Mouse (Mus musculus): ENCODE measurements around the gene Gsto2. TPM values are rescaled to one million over a fixed set of nuclear protein-coding genes. Genes with fewer than 3 reads are reported as not detected.

The Gsto2 gene
- polyA plus RNA-seq (2014; fragmentation: Nextera tagmentation; extraction: Ambion mirVana), result 1.8 and 2.1 TPM in 2 replicates

GRCm38 (mm10) chr19:47865353-47865947, at the start of gene Gsto2:
Gsto2 (plus strand) TSS chr19:47865534.
- H3K27me3 ChIP-seq (ENCODE audit: control insufficient read depth, insufficient read depth, low read length), result no peaks in the 10 kb centered on the region
- H3K4me3 ChIP-seq (ENCODE audit: low read length), result peak within 1 kb of the TSS; percentile 66
- H3K4me2 ChIP-seq (replicated peaks; ENCODE audit: low read depth, low read length), result peak within 1 kb of the TSS; percentile 88
- no peaks in the 10 kb centered on the region for H3K4me1 ChIP-seq (ENCODE audit: control insufficient read depth, insufficient read depth, low read length)
- WGBS, result under 1% methylated on average over 49 of the region's 49 CpGs
- ATAC-seq (ENCODE audit: low FRiP score, low TSS enrichment), result peak; percentile 100
- peak within 1 kb of the TSS; percentile 83 for H3K27ac ChIP-seq (ENCODE audit: low read depth, low read length)
- H3K9ac ChIP-seq (ENCODE audit: low read depth, low read length), result peak within 1 kb of the TSS; percentile 83
- H3K36me3 ChIP-seq (ENCODE audit: control insufficient read depth, insufficient read depth, low read length), result peaks cover 6% of the 10 kb centered on the region; the same call in 1 of the 2 replicates
- no peaks in the 10 kb centered on the region for H3K9me3 ChIP-seq (ENCODE audit: control insufficient read depth, low read length)

DNA sequence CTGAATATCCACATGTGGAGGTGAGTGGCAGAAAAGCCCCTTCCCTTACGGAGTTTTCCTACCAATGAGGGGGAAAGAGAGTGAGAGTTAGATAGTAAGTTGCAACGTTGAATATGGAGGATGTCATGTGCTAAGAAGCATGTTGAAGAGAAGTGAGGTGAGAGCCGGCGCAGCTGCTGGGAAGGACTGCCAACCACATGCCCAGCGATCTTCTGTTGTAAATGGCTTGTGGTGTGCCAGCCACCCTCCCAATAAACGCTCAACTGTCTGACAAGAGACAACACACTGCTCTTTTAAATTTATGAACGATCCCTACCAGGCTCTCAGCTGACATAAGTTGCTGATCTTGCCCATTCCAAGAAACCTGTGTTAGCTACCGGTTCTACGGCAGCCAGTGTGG, 47.6 kb upstream of the Gsto2 start:
- Histone ChIP-seq H3K36me3 (ENCODE audit: control insufficient read depth, insufficient read depth, low read length) (no peaks in the 10 kb centered on the region), H3K9me3 (ENCODE audit: control insufficient read depth, low read length) (no peaks in the 10 kb centered on the region), H3K4me2 (replicated peaks; ENCODE audit: low read depth, low read length) (no peak overlapping the region), H3K4me3 (ENCODE audit: low read length) (no peak overlapping the region), H3K4me1 (ENCODE audit: control insufficient read depth, insufficient read depth, low read length) (no peaks in the 10 kb centered on the region), H3K9ac (ENCODE audit: low read depth, low read length) (no peak overlapping the region), H3K27me3 (ENCODE audit: control insufficient read depth, insufficient read depth, low read length) (peaks cover 5% of the 10 kb centered on the region; the same call in 1 of the 2 replicates), H3K27ac (ENCODE audit: low read depth, low read length) (no peak overlapping the region)
- no peak for ATAC-seq (ENCODE audit: low FRiP score, low TSS enrichment)
- WGBS, result 85% methylated on average over 9 of the region's 9 CpGs

GRCm38 (mm10) chr19:47820832-47821493, 44.4 kb upstream of the Gsto2 start:
- no peaks in the 10 kb centered on the region for H3K4me1 ChIP-seq (ENCODE audit: control insufficient read depth, insufficient read depth, low read length)
- H3K27me3 ChIP-seq (ENCODE audit: control insufficient read depth, insufficient read depth, low read length), result peaks cover 10% of the 10 kb centered on the region; the same call in 1 of the 2 replicates
- H3K4me2 ChIP-seq (replicated peaks; ENCODE audit: low read depth, low read length), result no peak overlapping the region
- no peak overlapping the region for H3K4me3 ChIP-seq (ENCODE audit: low read length)
- H3K9me3 ChIP-seq (ENCODE audit: control insufficient read depth, low read length), result no peaks in the 10 kb centered on the region
- ATAC-seq (ENCODE audit: low FRiP score, low TSS enrichment), result no peak
- no peak overlapping the region for H3K27ac ChIP-seq (ENCODE audit: low read depth, low read length)
- H3K9ac ChIP-seq (ENCODE audit: low read depth, low read length), result no peak overlapping the region
- H3K36me3 ChIP-seq (ENCODE audit: control insufficient read depth, insufficient read depth, low read length), result no peaks in the 10 kb centered on the region
- 18% methylated on average over 8 of the region's 9 CpGs for WGBS

- Histone ChIP-seq H3K4me1 (ENCODE audit: control insufficient read depth, insufficient read depth, low read length) (no peaks in the 10 kb centered on the region), H3K27me3 (ENCODE audit: control insufficient read depth, insufficient read depth, low read length) (peaks cover 10% of the 10 kb centered on the region; the same call in 1 of the 2 replicates), H3K9ac (ENCODE audit: low read depth, low read length) (no peak overlapping the region), H3K4me2 (replicated peaks; ENCODE audit: low read depth, low read length) (no peak overlapping the region), H3K36me3 (ENCODE audit: control insufficient read depth, insufficient read depth, low read length) (no peaks in the 10 kb centered on the region), H3K9me3 (ENCODE audit: control insufficient read depth, low read length) (no peaks in the 10 kb centered on the region), H3K27ac (ENCODE audit: low read depth, low read length) (no peak overlapping the region), H3K4me3 (ENCODE audit: low read length) (no peak overlapping the region)
- no peak for ATAC-seq (ENCODE audit: low FRiP score, low TSS enrichment)
- 55% methylated on average over 7 of the region's 7 CpGs for WGBS
These were observed 43.9 kb upstream of the Gsto2 start for GRCm38 (mm10) chr19:47821494-47821872.

- no peak overlapping the region for H3K27ac ChIP-seq (ENCODE audit: low read depth, low read length)
- no peak overlapping the region for H3K4me3 ChIP-seq (ENCODE audit: low read length)
- H3K27me3 ChIP-seq (ENCODE audit: control insufficient read depth, insufficient read depth, low read length), result peaks cover 10% of the 10 kb centered on the region; the same call in 1 of the 2 replicates
- no peak for ATAC-seq (ENCODE audit: low FRiP score, low TSS enrichment)
- no peaks in the 10 kb centered on the region for H3K36me3 ChIP-seq (ENCODE audit: control insufficient read depth, insufficient read depth, low read length)
- H3K9me3 ChIP-seq (ENCODE audit: control insufficient read depth, low read length), result no peaks in the 10 kb centered on the region
- H3K4me2 ChIP-seq (replicated peaks; ENCODE audit: low read depth, low read length), result no peak overlapping the region
- H3K9ac ChIP-seq (ENCODE audit: low read depth, low read length), result no peak overlapping the region
- H3K4me1 ChIP-seq (ENCODE audit: control insufficient read depth, insufficient read depth, low read length), result no peaks in the 10 kb centered on the region
- WGBS, result 19% methylated on average over 8 of the region's 8 CpGs
These were observed 43.1 kb upstream of the Gsto2 start for GRCm38 (mm10) chr19:47822143-47822796.

GRCm38 (mm10) chr19:47824026-47824425, 41.3 kb upstream of the Gsto2 start:
- Histone ChIP-seq H3K4me3 (ENCODE audit: low read length) (no peak overlapping the region), H3K4me1 (ENCODE audit: control insufficient read depth, insufficient read depth, low read length) (no peaks in the 10 kb centered on the region), H3K9ac (ENCODE audit: low read depth, low read length) (no peak overlapping the region), H3K36me3 (ENCODE audit: control insufficient read depth, insufficient read depth, low read length) (no peaks in the 10 kb centered on the region), H3K4me2 (replicated peaks; ENCODE audit: low read depth, low read length) (no peak overlapping the region), H3K27me3 (ENCODE audit: control insufficient read depth, insufficient read depth, low read length) (peaks cover 10% of the 10 kb centered on the region; the same call in 1 of the 2 replicates), H3K9me3 (ENCODE audit: control insufficient read depth, low read length) (no peaks in the 10 kb centered on the region), H3K27ac (ENCODE audit: low read depth, low read length) (no peak overlapping the region)
- 80% methylated on average over 5 of the region's 5 CpGs for WGBS
- no peak for ATAC-seq (ENCODE audit: low FRiP score, low TSS enrichment)

DNA sequence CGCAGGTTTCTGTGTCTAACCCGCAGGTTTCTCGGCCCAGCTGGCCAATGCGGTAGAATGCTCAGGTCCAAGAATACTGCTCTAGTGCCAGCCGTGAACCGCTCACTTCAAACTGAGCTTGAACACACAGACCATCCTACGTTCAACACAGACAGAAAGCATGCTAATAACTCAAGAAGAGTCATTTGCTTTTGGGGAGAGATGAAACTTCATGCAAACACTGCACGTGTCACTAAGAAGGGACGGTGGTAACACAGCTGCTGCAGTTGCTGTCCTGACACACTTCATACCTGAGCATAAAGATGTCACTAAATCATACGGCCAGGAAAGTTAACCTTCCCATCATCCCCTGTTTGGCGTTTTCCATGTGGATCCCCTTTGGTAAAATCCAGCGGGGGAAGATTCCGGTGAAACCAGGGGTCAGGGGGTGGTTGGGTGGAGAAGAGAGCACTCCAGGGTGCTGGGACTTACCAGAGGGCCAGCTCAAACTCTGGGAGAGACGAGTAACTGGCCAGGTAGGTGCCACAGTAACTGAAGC, 35.4 kb upstream of the Gsto2 start:
- no peak overlapping the region for H3K4me2 ChIP-seq (replicated peaks; ENCODE audit: low read depth, low read length)
- H3K4me1 ChIP-seq (ENCODE audit: control insufficient read depth, insufficient read depth, low read length), result no peaks in the 10 kb centered on the region
- no peak overlapping the region for H3K27ac ChIP-seq (ENCODE audit: low read depth, low read length)
- no peaks in the 10 kb centered on the region for H3K27me3 ChIP-seq (ENCODE audit: control insufficient read depth, insufficient read depth, low read length)
- ATAC-seq (ENCODE audit: low FRiP score, low TSS enrichment), result no peak
- H3K9me3 ChIP-seq (ENCODE audit: control insufficient read depth, low read length), result no peaks in the 10 kb centered on the region
- H3K36me3 ChIP-seq (ENCODE audit: control insufficient read depth, insufficient read depth, low read length), result no peaks in the 10 kb centered on the region
- WGBS, result 82% methylated on average over 14 of the region's 14 CpGs
- H3K4me3 ChIP-seq (ENCODE audit: low read length), result no peak overlapping the region
- H3K9ac ChIP-seq (ENCODE audit: low read depth, low read length), result no peak overlapping the region

DNA sequence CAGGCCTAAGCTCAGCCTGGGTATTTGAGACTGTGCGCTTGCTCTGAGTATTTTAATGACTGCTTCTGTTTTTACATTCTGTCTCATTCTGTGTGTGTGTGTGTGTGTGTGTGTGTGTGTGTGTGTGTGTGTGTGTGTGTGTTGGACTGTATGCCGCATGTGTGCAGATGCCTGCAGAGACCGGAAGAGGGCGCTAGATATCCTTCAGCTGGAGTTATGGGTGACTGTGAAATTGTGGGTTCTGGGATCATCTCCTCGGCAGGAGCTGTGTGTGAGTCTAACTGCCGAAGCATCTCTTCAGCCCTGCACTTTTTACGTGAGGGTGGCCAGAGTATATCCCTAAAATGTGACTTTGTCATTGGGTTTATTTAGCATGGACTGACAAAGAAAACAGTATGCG, 34.2 kb upstream of the Gsto2 start:
- WGBS, result 92% methylated on average over 8 of the region's 8 CpGs
- no peaks in the 10 kb centered on the region for H3K36me3 ChIP-seq (ENCODE audit: control insufficient read depth, insufficient read depth, low read length)

GRCm38 (mm10) chr19:47832316-47832715, 33.0 kb upstream of the Gsto2 start:
- Histone ChIP-seq H3K36me3 (ENCODE audit: control insufficient read depth, insufficient read depth, low read length) (no peaks in the 10 kb centered on the region), H3K4me2 (replicated peaks; ENCODE audit: low read depth, low read length) (no peak overlapping the region), H3K27me3 (ENCODE audit: control insufficient read depth, insufficient read depth, low read length) (peaks cover 8% of the 10 kb centered on the region; the same call in 1 of the 2 replicates), H3K4me3 (ENCODE audit: low read length) (no peak overlapping the region), H3K9ac (ENCODE audit: low read depth, low read length) (no peak overlapping the region), H3K4me1 (ENCODE audit: control insufficient read depth, insufficient read depth, low read length) (no peaks in the 10 kb centered on the region), H3K9me3 (ENCODE audit: control insufficient read depth, low read length) (no peaks in the 10 kb centered on the region), H3K27ac (ENCODE audit: low read depth, low read length) (no peak overlapping the region)
- WGBS, result 81% methylated on average over 16 of the region's 16 CpGs
- no peak for ATAC-seq (ENCODE audit: low FRiP score, low TSS enrichment)

More for the DNA sequence above, 34.2 kb upstream of the Gsto2 start:
- Histone ChIP-seq H3K27me3 (ENCODE audit: control insufficient read depth, insufficient read depth, low read length) (no peaks in the 10 kb centered on the region), H3K9ac (ENCODE audit: low read depth, low read length) (no peak overlapping the region), H3K4me3 (ENCODE audit: low read length) (no peak overlapping the region), H3K4me1 (ENCODE audit: control insufficient read depth, insufficient read depth, low read length) (no peaks in the 10 kb centered on the region), H3K9me3 (ENCODE audit: control insufficient read depth, low read length) (no peaks in the 10 kb centered on the region), H3K4me2 (replicated peaks; ENCODE audit: low read depth, low read length) (no peak overlapping the region), H3K27ac (ENCODE audit: low read depth, low read length) (no peak overlapping the region)
- ATAC-seq (ENCODE audit: low FRiP score, low TSS enrichment), result no peak

All from kidney, embryonic 14.5 days (tissue).